Mouse (Mus musculus): ENCODE results near the gene Cacna1d. TPM values are rescaled to one million over a fixed set of nuclear protein-coding genes. Genes with fewer than 3 reads are reported as not detected.

Cacna1d gene
- total and polyA plus RNA-seq, 2 experiments from 2014 or later: 5.5 to 8.9 TPM

DNA sequence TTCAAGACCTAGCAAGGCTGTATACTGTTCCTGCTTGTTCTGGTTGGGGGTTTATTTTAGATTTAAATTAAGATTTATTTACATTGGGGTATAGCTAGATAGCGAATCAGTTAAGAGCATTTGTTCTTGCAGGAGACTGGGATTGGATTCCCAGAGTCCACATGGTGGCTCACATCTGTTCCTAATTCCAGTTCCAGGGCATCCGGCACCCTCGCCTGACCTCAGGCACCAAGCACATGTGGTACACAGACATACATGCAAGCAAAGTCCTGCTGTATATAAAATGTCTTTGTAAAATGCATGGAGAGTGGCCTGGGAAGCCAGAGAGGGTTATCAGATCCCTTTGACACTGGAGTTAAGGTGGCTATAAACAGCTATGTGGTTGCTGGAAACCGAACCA, 496.3 kb downstream of the Cacna1d start:
- no peak overlapping the region for H3K4me3 ChIP-seq (ENCODE audit: low read depth, low read length)
- H3K9ac ChIP-seq (replicated peaks; ENCODE audit: low read depth, low read length): no peak overlapping the region
- no peak overlapping the region for H3K4me2 ChIP-seq (ENCODE audit: low read depth, low read length)
- DNase-seq (ENCODE audit: low spot score) (no peak), ATAC-seq (ENCODE audit: insufficient read depth, low read depth) (no peak)
- WGBS: 92% methylated on average over 4 of the region's 4 CpGs
- no peak overlapping the region for H3K27ac ChIP-seq (ENCODE audit: low read depth)
- H3K4me1 ChIP-seq (ENCODE audit: control insufficient read depth, insufficient read depth): no peaks in the 10 kb centered on the region
- no peak for TF ChIP-seq EP300 (IDR thresholded peaks at IDR 0.05; ENCODE audit: low read depth)
- no peak for TF ChIP-seq CTCF (IDR thresholded peaks at IDR 0.05; ENCODE audit: low read depth)
- no peaks in the 10 kb centered on the region for H3K27me3 ChIP-seq (ENCODE audit: control insufficient read depth, insufficient read depth, low read length)
- no peaks in the 10 kb centered on the region for H3K9me3 ChIP-seq (replicated peaks; ENCODE audit: control insufficient read depth, low read length)
- H3K36me3 ChIP-seq (replicated peaks; ENCODE audit: control insufficient read depth, insufficient read depth, low read length): peaks cover 76% of the 10 kb centered on the region

Other genes with a start within 250 kb of the Cacna1d start
- gene Dcp1a, start 11.9 kb downstream of the Cacna1d start, total RNA-seq (2014; rRNA removed; ENCODE audit: low replicate concordance): 23.5 and 32.9 TPM in 2 replicates
- 6.3 and 7.8 TPM in 2 replicates for gene Dcp1a, start 11.9 kb downstream of the Cacna1d start, polyA plus RNA-seq (2015; fragmentation: Nextera tagmentation; extraction: Ambion mirVana)
- gene Tkt, start 56.9 kb upstream of the Cacna1d start, total RNA-seq (2014; rRNA removed; ENCODE audit: low replicate concordance): 88.9 and 108 TPM in 2 replicates
- 36.4 and 37.8 TPM in 2 replicates for gene Tkt, start 56.9 kb upstream of the Cacna1d start, polyA plus RNA-seq (2015; fragmentation: Nextera tagmentation; extraction: Ambion mirVana)
- 19.3 and 30.1 TPM in 2 replicates for gene Prkcd, start 134.8 kb upstream of the Cacna1d start, total RNA-seq (2014; rRNA removed; ENCODE audit: low replicate concordance)
- gene Prkcd, start 134.8 kb upstream of the Cacna1d start, polyA plus RNA-seq (2015; fragmentation: Nextera tagmentation; extraction: Ambion mirVana): 14.9 and 15.8 TPM in 2 replicates
- gene Rft1, start 162.9 kb upstream of the Cacna1d start, total RNA-seq (2014; rRNA removed; ENCODE audit: low replicate concordance): 13.3 and 17.6 TPM in 2 replicates
- 10.4 and 11.0 TPM in 2 replicates for gene Rft1, start 162.9 kb upstream of the Cacna1d start, polyA plus RNA-seq (2015; fragmentation: Nextera tagmentation; extraction: Ambion mirVana)
- 1.8 and 4.2 TPM in 2 replicates for gene Sfmbt1, start 223.4 kb upstream of the Cacna1d start, total RNA-seq (2014; rRNA removed; ENCODE audit: low replicate concordance)
- gene Sfmbt1, start 223.4 kb upstream of the Cacna1d start, polyA plus RNA-seq (2015; fragmentation: Nextera tagmentation; extraction: Ambion mirVana): 6.6 and 7.6 TPM in 2 replicates

Measured in heart, postnatal 0 days (tissue).